Mouse (Mus musculus): ENCODE data around the gene Igdcc4.

GRCm38 (mm10) chr9:65146001-65146400 is 44.7 kb downstream of the Igdcc4 start:
- TF ChIP-seq CTCF (IDR thresholded peaks at IDR 0.05; ENCODE audit: low read depth, low read length) (no peak), POLR2AphosphoS5 (IDR thresholded peaks at IDR 0.05; ENCODE audit: insufficient replicate concordance, low read depth, low read length) (no peak), GATA1 (IDR thresholded peaks at IDR 0.05; ENCODE audit: borderline replicate concordance, low read length) (no peak), TAL1 (conservative IDR thresholded peaks at IDR 0.05; ENCODE audit: low read depth, low read length) (no peak)
